25 mouse cellular contexts compared by ENCODE assay signal in genomic region chr16:23429991-23430390, GRCm38 (mm10). TPM values are rescaled to one million over a fixed set of nuclear protein-coding genes. Genes with fewer than 3 reads are reported as not detected.
DNase-seq lines count a peak whose midpoint lies in the region; TF ChIP-seq lines count a peak whose summit lies in the region.
"Had no signal": no experiment of that assay in that cellular context is flagged by ENCODE, and none has a peak within 500 bp of the region (broad histone marks: within the 10 kb centered on the region; RNA-seq: fewer than 3 reads in every experiment).

No protein-coding gene starts in this region.

- no peak overlapping the region for H3K27ac ChIP-seq in cerebellum, adult 2 months (ENCODE audit: insufficient read depth, low read length)
- H3K27ac ChIP-seq: embryonic facial prominence, embryonic 12.5 days; embryonic facial prominence, embryonic 15.5 days; gastrocnemius, adult 2 months; hindbrain, embryonic 12.5 days; hindbrain, embryonic 15.5 days had no signal

- H3K4me1 ChIP-seq in cerebellum, adult 2 months (ENCODE audit: control insufficient read depth, insufficient read depth, low read length): peaks cover 24% of the 10 kb centered on the region
- H3K4me1 ChIP-seq: embryonic facial prominence, embryonic 12.5 days; embryonic facial prominence, embryonic 15.5 days; hindbrain, embryonic 12.5 days; hindbrain, embryonic 15.5 days had no signal

- H3K27me3 ChIP-seq in cerebellum, adult 2 months (ENCODE audit: control insufficient read depth, insufficient read depth, low read length): no peaks in the 10 kb centered on the region
- H3K27me3 ChIP-seq: embryonic facial prominence, embryonic 12.5 days; embryonic facial prominence, embryonic 15.5 days; hindbrain, embryonic 12.5 days; hindbrain, embryonic 15.5 days; Patski had no signal

- peak; percentile 31 to 46 for DNase-seq in cerebellum, adult 2 months
- no peak for DNase-seq in cerebellum, adult 11-12 months
- DNase-seq in cerebellum, postnatal 10 days: peak; percentile 60 to 62
- no peak for DNase-seq in cerebellum, adult 18-20 months
- peak; percentile 35 to 65 for DNase-seq in cerebellum, postnatal 14 days
- no peak for DNase-seq in left cerebral cortex, adult 11 months (ENCODE audit: low spot score)
- DNase-seq: adrenal gland, postnatal 10 days; adrenal gland, postnatal 36 days; B cell, adult 2 months; forebrain, postnatal 0 days; gastrocnemius, adult 2 months; gastrocnemius, postnatal 14 days; heart, adult 11 months; kidney, adult 2 months had no signal

- WGBS in cerebellum, adult 2 months: 11% methylated on average over 8 of the region's 8 CpGs

- no peak overlapping the region for H3K4me3 ChIP-seq in cerebellum, adult 2 months (replicated peaks; ENCODE audit: insufficient read depth, low read depth, low read length)
- H3K4me3 ChIP-seq: embryonic facial prominence, embryonic 12.5 days; embryonic facial prominence, embryonic 15.5 days; gastrocnemius, adult 2 months; hindbrain, embryonic 12.5 days; hindbrain, embryonic 15.5 days had no signal

- no peak for TF ChIP-seq CTCF in cerebellum, adult 2 months (IDR thresholded peaks at IDR 0.05; ENCODE audit: borderline replicate concordance, insufficient read depth, low read depth, low read length)

- no peak for TF ChIP-seq POLR2A in cerebellum, adult 2 months (IDR thresholded peaks at IDR 0.05; ENCODE audit: borderline replicate concordance, insufficient read depth, low read length)

RNA-seq across cellular contexts. Expression of gene Rtp1, which starts 1.1 kb away (rescaled TPM):
- polyA plus RNA-seq in cerebellum, adult 2 months (2012; rRNA removed): 0.56 and 0.81 TPM in 2 replicates
- polyA plus RNA-seq: G1E; heart, embryonic 11.5 days; heart, embryonic 14.5 days; heart, postnatal 0 days; hindbrain, embryonic 12.5 days; intestine, embryonic 14.5 days; intestine, postnatal 0 days; Patski had no signal

Comparison
In these comparisons a context has a peak if more than half of its experiments do, and no peak if none do; other contexts are left out.
1. DNase-seq: peak in cerebellum, adult 2 months (2 of 2), cerebellum, postnatal 10 days (2 of 2) and cerebellum, postnatal 14 days (2 of 2); none in cerebellum, adult 11-12 months (single experiment), cerebellum, adult 18-20 months (0 of 2) and left cerebral cortex, adult 11 months (single experiment).